Mouse (Mus musculus) kidney, adult 2 months (tissue): Measurements from ENCODE around the gene Gm10553. TPM values are rescaled to one million over a fixed set of nuclear protein-coding genes. Genes with fewer than 3 reads are reported as not detected.
"Not testable (repeated sequence)": the region's sequence is repeated elsewhere in the genome, so short reads cannot be mapped to it uniquely, and the experiment has no call there.

Source experiments
- DNase-seq: peaks from one replicate; pipeline ENCODE4 v3.0.0; 2021
- H3K27ac ChIP-seq: fragments of 200-500 bp; 2 replicates; pipeline ENCODE4 v1.5.1; 2012; ENCODE audit warnings: low read depth, low read length, control low read depth, inconsistent platforms; ENCODE audit not compliant: insufficient read depth
- H3K27me3 ChIP-seq: fragments of 200-500 bp; replicated peaks from 2 replicates; pipeline ENCODE4 v1.6.1; 2012; ENCODE audit warnings: mild to moderate bottlenecking, moderate library complexity, low read length, inconsistent platforms; ENCODE audit not compliant: control insufficient read depth, insufficient read depth
- H3K36me3 ChIP-seq: fragments of 200-500 bp; 2 replicates; pipeline ENCODE4 v1.6.1; 2012; ENCODE audit warnings: mild to moderate bottlenecking, moderate library complexity, low read length, inconsistent platforms; ENCODE audit not compliant: control insufficient read depth, insufficient read depth
- H3K4me1 ChIP-seq: fragments of 200-500 bp; 2 replicates; pipeline ENCODE4 v1.6.1; 2011; ENCODE audit warnings: low read length; ENCODE audit not compliant: control insufficient read depth, insufficient read depth
- H3K4me3 ChIP-seq: fragments of 200-500 bp; 2 replicates; pipeline ENCODE4 v1.5.1; 2011; ENCODE audit warnings: mild to moderate bottlenecking, low read depth, low read length, control low read depth; ENCODE audit not compliant: insufficient read depth
- WGBS: fragments of 180-500 bp; shearing (Covaris S2); methylation state at CpG from one replicate; pipeline ENCODE4 v1.1.7; 2018; 5-methylcytosine and 5-hydroxymethylcytosine counted together
- polyA plus RNA-seq: library from polyadenylated mRNA; depleted of rRNA; stranded (reverse); fragments of >200 nt; gene quantifications from 2 replicates; pipeline ENCODE4 v1.2.3, GENCODE M21; 2012; rRNA removed

Gene Gm10553
- polyA plus RNA-seq = not detected in 2 replicates

DNA sequence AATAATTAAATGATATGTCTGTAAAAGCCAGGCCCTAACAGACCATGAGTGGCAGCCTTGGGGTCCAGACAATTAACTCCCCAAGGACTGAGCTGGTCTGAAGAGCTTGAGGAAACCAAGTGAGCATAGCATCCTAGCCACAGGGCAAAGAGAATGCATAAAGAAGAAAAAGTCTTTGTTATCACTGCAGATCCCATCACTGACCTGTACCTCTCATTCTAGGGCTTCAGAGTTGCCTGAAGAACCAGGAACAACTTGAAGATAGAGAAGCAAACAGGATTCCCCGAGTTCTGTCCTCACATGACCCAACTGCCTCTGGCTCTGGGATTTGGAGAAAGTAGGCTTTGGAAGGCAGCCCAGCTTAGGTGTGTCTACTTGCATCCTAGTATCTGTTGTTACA lies at the start of gene Gm10553:
Gene Gm10553 (plus strand): TSS at position 301 of the 400 bp plus-strand sequence.
- H3K36me3 ChIP-seq, DNase-seq, H3K4me1 ChIP-seq, H3K27me3 ChIP-seq, H3K4me3 ChIP-seq, H3K27ac ChIP-seq: not testable (repeated sequence)
- WGBS = 54% methylated on average over 1 of the region's 1 CpGs

GRCm38 (mm10) chr1:85071690-85072089 lies 28.3 kb upstream of the Gm10553 start:
- H3K27ac ChIP-seq, DNase-seq, H3K36me3 ChIP-seq, H3K4me1 ChIP-seq, H3K4me3 ChIP-seq, H3K27me3 ChIP-seq: not testable (repeated sequence)
- 64% methylated on average over 3 of the region's 3 CpGs for WGBS

DNA sequence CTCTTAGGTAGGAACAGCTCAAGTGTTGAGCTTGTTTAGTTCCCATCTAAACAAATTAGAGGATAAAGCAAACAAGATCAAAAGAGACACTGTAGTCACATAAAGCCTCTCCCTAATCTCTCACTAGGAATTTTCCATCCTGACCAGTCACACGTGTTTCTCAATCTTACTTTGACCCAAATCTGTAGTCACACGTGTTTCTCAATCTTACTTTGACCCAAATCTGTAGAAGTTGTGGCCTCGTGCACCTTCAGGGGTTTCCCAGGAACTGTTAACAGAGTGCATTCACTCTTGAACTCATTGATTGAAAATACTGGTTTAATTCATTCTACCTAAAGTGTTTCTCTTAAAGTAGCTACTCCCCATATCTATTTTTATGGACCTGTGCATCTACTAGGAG lies 26.9 kb upstream of the Gm10553 start:
- H3K27me3 ChIP-seq, H3K4me1 ChIP-seq, H3K27ac ChIP-seq, H3K4me3 ChIP-seq, H3K36me3 ChIP-seq, DNase-seq: not testable (repeated sequence)
- WGBS = 64% methylated on average over 3 of the region's 3 CpGs

DNA sequence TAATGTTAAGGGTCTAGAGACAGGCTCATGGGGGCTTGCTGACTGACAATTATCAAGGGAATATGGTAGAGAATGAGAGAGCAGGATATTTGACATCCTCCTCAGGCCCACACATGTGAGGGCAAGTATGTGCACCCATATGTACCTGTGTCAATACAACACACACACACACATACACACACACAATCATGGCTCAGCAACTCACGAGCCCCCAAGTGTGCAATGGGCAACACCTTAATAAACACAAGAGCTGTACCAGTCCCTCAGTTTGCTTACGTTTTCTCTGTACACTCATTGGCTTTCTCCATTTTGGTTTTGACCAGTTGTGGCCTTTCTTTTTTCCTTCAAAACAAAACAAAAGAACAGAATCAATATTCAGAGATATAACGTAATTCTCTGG lies 15.2 kb upstream of the Gm10553 start:
- not testable (repeated sequence) for H3K27me3 ChIP-seq, H3K36me3 ChIP-seq, DNase-seq, H3K4me1 ChIP-seq, H3K27ac ChIP-seq, H3K4me3 ChIP-seq
- 60% methylated on average over 3 of the region's 3 CpGs for WGBS

DNA sequence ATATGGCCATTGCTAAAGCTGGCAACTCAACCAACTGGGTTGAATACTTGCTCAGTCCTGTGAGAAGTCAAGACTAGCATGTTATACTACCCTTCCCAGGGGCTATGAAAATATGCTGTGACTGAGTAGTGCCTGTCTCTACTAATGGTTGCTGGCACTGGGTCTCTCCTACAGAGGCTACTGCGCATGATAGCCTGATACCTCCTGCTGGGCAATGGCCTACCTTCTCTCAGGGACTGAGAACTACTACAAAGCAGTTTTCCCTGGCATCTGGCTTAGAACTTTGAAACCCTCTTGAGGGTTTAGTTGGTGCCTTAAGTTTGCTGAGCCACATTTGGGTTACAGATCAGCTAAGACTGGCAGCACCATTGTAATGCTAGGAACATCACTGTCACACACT lies 13.8 kb upstream of the Gm10553 start:
- WGBS = 66% methylated on average over 1 of the region's 1 CpGs
- H3K4me1 ChIP-seq, H3K27me3 ChIP-seq, H3K36me3 ChIP-seq, DNase-seq, H3K27ac ChIP-seq, H3K4me3 ChIP-seq: not testable (repeated sequence)

DNA sequence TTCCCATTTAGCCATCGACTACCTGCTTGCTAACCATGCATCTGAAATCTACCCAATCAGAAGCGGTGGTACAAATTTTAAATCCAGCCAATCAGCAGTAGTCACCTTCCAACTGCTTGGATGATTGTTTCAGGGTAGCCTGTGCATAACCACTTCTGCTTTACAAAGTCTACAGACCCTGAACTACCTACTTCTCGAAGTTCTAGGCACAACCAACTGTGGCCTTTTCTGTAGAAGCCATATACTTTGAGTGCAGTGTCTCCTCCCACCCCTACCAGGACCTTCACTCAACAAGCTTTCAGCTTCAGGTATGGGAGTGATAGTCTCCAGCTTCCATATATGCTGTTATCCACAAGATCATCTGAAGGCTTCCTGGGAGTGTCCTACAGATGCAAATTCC lies 7.8 kb upstream of the Gm10553 start:
- not testable (repeated sequence) for H3K4me3 ChIP-seq, H3K27me3 ChIP-seq, H3K36me3 ChIP-seq, H3K4me1 ChIP-seq, DNase-seq, H3K27ac ChIP-seq
- WGBS = 35% methylated on average over 1 of the region's 3 CpGs

GRCm38 (mm10) chr1:85093011-85093572 lies 6.9 kb upstream of the Gm10553 start:
- not testable (repeated sequence) for H3K27me3 ChIP-seq, DNase-seq, H3K4me3 ChIP-seq, H3K27ac ChIP-seq, H3K4me1 ChIP-seq, H3K36me3 ChIP-seq
- 79% methylated on average over 6 of the region's 7 CpGs for WGBS

GRCm38 (mm10) chr1:85099081-85099480 lies 883 bp upstream of the Gm10553 start:
- H3K4me3 ChIP-seq, H3K36me3 ChIP-seq, H3K4me1 ChIP-seq, H3K27ac ChIP-seq, H3K27me3 ChIP-seq, DNase-seq: not testable (repeated sequence)
- WGBS = 73% methylated on average over 6 of the region's 7 CpGs

- not testable (repeated sequence) for H3K4me1 ChIP-seq, H3K4me3 ChIP-seq, H3K36me3 ChIP-seq, DNase-seq, H3K27me3 ChIP-seq, H3K27ac ChIP-seq
- 82% methylated on average over 4 of the region's 4 CpGs for WGBS
Measured at GRCm38 (mm10) chr1:85101754-85102153, 1.8 kb downstream of the Gm10553 start.

DNA sequence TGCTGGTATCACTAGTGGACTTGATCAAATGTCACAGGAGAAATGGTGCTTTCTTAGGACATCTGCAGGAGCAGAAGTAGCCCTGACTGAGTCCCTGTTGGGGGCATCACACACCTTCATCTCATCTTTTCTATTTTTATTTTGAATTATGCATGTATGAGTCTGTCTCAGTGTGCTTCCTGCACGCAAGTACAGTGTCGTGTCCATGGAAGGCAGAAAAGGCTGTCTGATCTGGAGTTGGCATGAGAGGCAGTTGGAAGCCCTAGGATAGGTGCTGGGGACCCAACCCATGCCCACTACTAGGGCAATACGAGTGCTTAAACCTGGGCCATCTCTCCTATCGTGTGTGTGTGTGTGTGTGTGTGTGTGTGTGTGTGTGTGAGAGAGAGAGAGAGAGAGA lies 5.4 kb downstream of the Gm10553 start:
- not testable (repeated sequence) for H3K4me1 ChIP-seq, H3K4me3 ChIP-seq, H3K27me3 ChIP-seq, H3K36me3 ChIP-seq, H3K27ac ChIP-seq
- peak; percentile 20 for DNase-seq
- 78% methylated on average over 4 of the region's 4 CpGs for WGBS

DNA sequence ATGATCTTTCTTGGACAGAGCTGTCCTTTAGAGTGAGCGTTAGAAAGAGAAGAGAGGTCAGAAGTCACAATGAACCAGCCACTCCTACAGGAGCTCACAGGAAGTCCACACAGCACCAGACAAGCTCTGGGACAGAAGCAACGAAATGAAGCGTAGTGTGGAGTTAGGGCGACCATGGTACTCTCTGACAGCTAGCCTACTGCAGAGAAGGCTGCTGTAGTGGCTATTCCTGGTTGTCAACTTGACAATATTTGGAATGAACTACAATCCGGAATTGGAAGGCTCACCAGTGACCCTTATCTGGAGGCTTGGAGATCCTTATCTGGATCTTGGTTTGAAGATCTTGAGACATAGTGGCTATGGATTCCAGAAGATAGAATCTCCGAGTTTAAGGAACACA lies 6.0 kb downstream of the Gm10553 start:
- not testable (repeated sequence) for H3K4me3 ChIP-seq, H3K4me1 ChIP-seq, H3K27me3 ChIP-seq, DNase-seq, H3K27ac ChIP-seq, H3K36me3 ChIP-seq
- WGBS = 72% methylated on average over 5 of the region's 6 CpGs

- 66% methylated on average over 2 of the region's 7 CpGs for WGBS
- H3K27me3 ChIP-seq, H3K27ac ChIP-seq, H3K4me1 ChIP-seq, H3K4me3 ChIP-seq, H3K36me3 ChIP-seq, DNase-seq: not testable (repeated sequence)
Measured at GRCm38 (mm10) chr1:85109753-85110152, 9.8 kb downstream of the Gm10553 start, which contains the start of gene A530032D15Rik. TSS of gene A530032D15Rik (minus strand) at chr1:85109853.
